Mouse (Mus musculus) midbrain, embryonic 14.5 days (tissue): ENCODE data around the gene Armc2. TPM values are rescaled to one million over a fixed set of nuclear protein-coding genes. Genes with fewer than 3 reads are reported as not detected.

Experiments
- ATAC-seq: fragments of 200-750 bp; cut with Nextera tagmentation; 2 replicates; pipeline ENCODE4 v1.8.0; 2017; ENCODE audit warnings: moderate number of reproducible peaks, moderate library complexity; ENCODE audit not compliant: low FRiP score, low TSS enrichment
- DNase-seq: peaks from one replicate; pipeline ENCODE4 v3.0.0-alpha.2; 2015
- H3K27ac ChIP-seq: fragments of 300-500 bp; sonication (generic); replicated peaks from 2 replicates; pipeline ENCODE4 v1.5.1; 2014; ENCODE audit warnings: mild to moderate bottlenecking, low read depth, low read length, moderate library complexity
- H3K27me3 ChIP-seq: fragments of 300-500 bp; sonication (generic); 2 replicates; pipeline ENCODE4 v1.6.1; 2014; ENCODE audit warnings: low read length, control low read depth, mixed read lengths; ENCODE audit not compliant: control insufficient read depth, insufficient read depth
- H3K36me3 ChIP-seq: fragments of 300-500 bp; sonication (generic); 2 replicates; pipeline ENCODE4 v1.6.1; 2014; ENCODE audit warnings: low read length, control low read depth; ENCODE audit not compliant: control insufficient read depth, insufficient read depth
- H3K4me1 ChIP-seq: fragments of 300-500 bp; sonication (generic); 2 replicates; pipeline ENCODE4 v1.6.1; 2014; ENCODE audit warnings: mild to moderate bottlenecking, antibody characterized with exemption, low read length, control low read depth; ENCODE audit not compliant: control insufficient read depth, insufficient read depth
- H3K4me2 ChIP-seq: fragments of 300-500 bp; sonication (generic); 2 replicates; pipeline ENCODE4 v1.6.1; 2014; ENCODE audit warnings: mild to moderate bottlenecking, low read length, moderate library complexity
- H3K4me3 ChIP-seq: fragments of 300-500 bp; sonication (generic); replicated peaks from 2 replicates; pipeline ENCODE4 v1.5.1; 2014; ENCODE audit warnings: low read depth, low read length
- H3K9ac ChIP-seq: fragments of 300-500 bp; sonication (generic); replicated peaks from 2 replicates; pipeline ENCODE4 v1.6.1; 2014; ENCODE audit warnings: mild to moderate bottlenecking, low read length, moderate library complexity
- H3K9me3 ChIP-seq: fragments of 300-500 bp; sonication (generic); 2 replicates; pipeline ENCODE4 v1.6.1; 2016; ENCODE audit warnings: low read length, control low read depth, mixed read lengths; ENCODE audit not compliant: control insufficient read depth
- WGBS: fragments of 180-500 bp; shearing (Covaris S2); extraction: QIAGEN DNeasy Blood & Tissue Kit; methylation state at CpG from one replicate; pipeline ENCODE4 v1.1.7; 2014; 5-methylcytosine and 5-hydroxymethylcytosine counted together
- polyA plus RNA-seq: library from polyadenylated mRNA; unstranded; fragments of >200 nt; fragmentation: Nextera tagmentation; extraction: Ambion mirVana; gene quantifications from 2 replicates; pipeline ENCODE4 v1.2.1, GENCODE M21; 2014

Armc2 gene
- polyA plus RNA-seq, 1 experiment from 2014 or later, result 11.2 TPM

DNA sequence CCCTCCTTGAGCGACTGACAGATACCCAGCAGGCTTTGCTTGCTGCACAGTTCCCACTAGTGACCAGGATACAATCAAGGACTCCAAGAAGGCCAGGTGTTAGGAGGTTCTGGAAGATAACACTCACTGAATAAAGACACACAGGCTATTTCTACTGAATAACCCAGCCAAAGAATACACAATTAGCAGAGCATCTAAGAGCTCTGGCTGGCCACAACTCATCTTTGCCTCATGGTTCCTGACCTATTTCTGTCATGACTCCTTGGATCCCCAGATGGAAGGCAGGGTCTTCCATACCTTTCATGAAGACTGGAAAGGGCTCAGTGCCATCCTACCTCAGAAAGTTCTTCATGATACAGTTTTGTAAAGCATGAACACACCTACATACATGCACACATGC lies 14.2 kb downstream of the Armc2 start:
- no peak overlapping the region for H3K27ac ChIP-seq
- H3K36me3 ChIP-seq, result peaks cover 2% of the 10 kb centered on the region; the same call in 1 of the 2 replicates
- no peaks in the 10 kb centered on the region for H3K9me3 ChIP-seq
- DNase-seq, result no peak
- H3K4me2 ChIP-seq, result no peak overlapping the region
- no peaks in the 10 kb centered on the region for H3K4me1 ChIP-seq
- no peak overlapping the region for H3K4me3 ChIP-seq
- WGBS, result 87% methylated on average over 1 of the region's 1 CpGs
- no peak for ATAC-seq
- no peak overlapping the region for H3K9ac ChIP-seq
- H3K27me3 ChIP-seq, result no peaks in the 10 kb centered on the region

DNA sequence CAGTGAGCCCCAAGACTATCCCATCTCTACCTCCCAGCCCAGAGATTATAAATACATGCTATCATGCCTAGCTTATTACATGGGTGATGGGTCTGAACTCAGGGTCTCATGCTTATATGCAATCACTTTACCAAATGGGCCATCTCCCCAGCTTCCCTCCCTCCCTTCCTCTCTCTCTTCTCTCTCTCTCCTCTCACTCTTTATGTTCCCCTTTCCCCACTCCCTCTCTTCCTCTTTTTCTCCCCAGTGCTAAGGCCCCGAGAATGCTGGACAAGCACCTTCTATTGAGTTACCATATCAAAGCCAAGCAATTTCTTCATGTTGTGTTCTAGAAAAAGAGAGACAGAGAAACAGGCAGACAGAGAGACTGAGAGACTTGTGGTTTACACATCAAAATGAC lies 14.7 kb downstream of the Armc2 start:
- no peaks in the 10 kb centered on the region for H3K9me3 ChIP-seq
- no peak for DNase-seq
- no peaks in the 10 kb centered on the region for H3K4me1 ChIP-seq
- no peaks in the 10 kb centered on the region for H3K27me3 ChIP-seq
- H3K4me2 ChIP-seq, result no peak overlapping the region
- no peak overlapping the region for H3K27ac ChIP-seq
- H3K36me3 ChIP-seq, result peaks cover 2% of the 10 kb centered on the region; the same call in 1 of the 2 replicates
- 70% methylated on average over 1 of the region's 1 CpGs for WGBS
- no peak overlapping the region for H3K4me3 ChIP-seq
- H3K9ac ChIP-seq, result no peak overlapping the region
- ATAC-seq, result no peak

DNA sequence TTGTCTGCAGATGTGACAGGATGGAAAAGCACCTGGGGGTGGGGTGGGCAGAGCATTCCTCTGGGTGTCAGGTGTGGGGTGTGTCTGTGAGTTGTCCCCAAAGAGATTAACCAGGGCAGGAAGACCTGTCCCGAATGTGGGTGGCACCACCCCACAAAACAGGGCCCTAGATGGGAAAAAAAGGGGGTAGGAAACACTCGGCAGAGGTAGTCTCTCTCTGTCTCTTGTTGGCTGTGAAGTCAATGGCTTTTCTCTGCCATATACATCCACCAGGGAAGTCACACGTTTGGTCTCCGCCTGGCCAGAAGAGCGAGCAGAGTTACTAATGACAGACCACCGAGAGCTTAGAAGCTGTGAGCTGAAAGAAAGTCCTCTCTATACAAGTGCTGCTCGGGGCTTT lies 15.8 kb downstream of the Armc2 start:
- WGBS, result 82% methylated on average over 7 of the region's 7 CpGs
- no peaks in the 10 kb centered on the region for H3K4me1 ChIP-seq
- H3K27ac ChIP-seq, result no peak overlapping the region
- DNase-seq, result no peak
- no peak overlapping the region for H3K9ac ChIP-seq
- H3K27me3 ChIP-seq, result no peaks in the 10 kb centered on the region
- no peak overlapping the region for H3K4me2 ChIP-seq
- no peak for ATAC-seq
- H3K4me3 ChIP-seq, result no peak overlapping the region
- peaks cover 2% of the 10 kb centered on the region; the same call in 1 of the 2 replicates for H3K36me3 ChIP-seq
- H3K9me3 ChIP-seq, result no peaks in the 10 kb centered on the region

DNA sequence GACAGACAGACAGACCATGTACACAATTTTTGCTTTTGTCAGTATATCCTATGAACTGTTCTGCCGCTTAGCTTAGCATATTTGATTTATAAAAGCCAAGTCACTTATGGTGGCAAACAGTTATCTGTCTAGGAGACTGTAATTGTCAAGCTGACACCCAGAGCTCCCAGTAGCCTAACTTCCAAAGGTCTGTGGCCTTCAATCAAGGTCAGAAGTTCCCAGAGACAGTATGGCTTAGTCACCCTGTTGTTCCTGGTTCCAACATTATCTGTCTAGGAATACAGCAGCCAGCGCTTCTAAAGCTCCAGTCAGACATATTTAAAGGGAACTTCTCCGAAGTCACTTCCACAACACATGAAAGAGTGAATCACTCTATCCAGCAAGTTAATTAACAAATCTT lies 17.0 kb downstream of the Armc2 start:
- no peaks in the 10 kb centered on the region for H3K27me3 ChIP-seq
- no peak for DNase-seq
- H3K9ac ChIP-seq, result no peak overlapping the region
- H3K36me3 ChIP-seq, result peaks cover 2% of the 10 kb centered on the region; the same call in 1 of the 2 replicates
- ATAC-seq, result no peak
- H3K4me1 ChIP-seq, result no peaks in the 10 kb centered on the region
- H3K9me3 ChIP-seq, result no peaks in the 10 kb centered on the region
- no peak overlapping the region for H3K27ac ChIP-seq
- H3K4me3 ChIP-seq, result no peak overlapping the region
- 88% methylated on average over 3 of the region's 3 CpGs for WGBS
- no peak overlapping the region for H3K4me2 ChIP-seq

DNA sequence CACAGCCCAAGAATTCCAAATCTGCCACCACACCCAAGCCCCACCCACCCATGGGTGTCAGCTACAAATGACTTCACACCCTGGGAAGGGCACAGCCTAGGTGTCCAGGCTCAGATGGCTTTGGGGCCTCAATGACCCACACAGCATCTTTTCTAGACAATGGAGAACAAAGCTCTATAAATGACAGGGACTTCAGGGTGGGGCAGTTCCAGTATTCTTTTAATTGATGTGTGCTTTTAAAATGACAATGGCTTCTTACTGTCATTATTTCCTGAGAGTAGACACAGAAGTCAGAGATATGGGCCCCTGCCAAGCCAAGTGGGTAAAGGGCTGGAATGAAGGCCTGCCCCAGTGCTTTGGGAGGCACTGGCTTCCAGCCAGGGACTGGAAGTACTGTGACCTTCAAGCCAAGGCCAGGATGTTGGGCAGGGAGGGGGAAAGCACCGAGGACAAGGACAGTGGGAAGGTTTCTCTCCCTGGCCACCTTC lies 20.5 kb downstream of the Armc2 start:
- H3K27ac ChIP-seq, result no peak overlapping the region
- no peaks in the 10 kb centered on the region for H3K27me3 ChIP-seq
- WGBS, result 96% methylated on average over 1 of the region's 1 CpGs
- peaks cover 2% of the 10 kb centered on the region; the same call in 1 of the 2 replicates for H3K36me3 ChIP-seq
- no peak overlapping the region for H3K9ac ChIP-seq
- H3K4me2 ChIP-seq, result no peak overlapping the region
- no peak overlapping the region for H3K4me3 ChIP-seq
- DNase-seq (no peak), ATAC-seq (no peak)
- no peaks in the 10 kb centered on the region for H3K9me3 ChIP-seq
- H3K4me1 ChIP-seq, result no peaks in the 10 kb centered on the region

DNA sequence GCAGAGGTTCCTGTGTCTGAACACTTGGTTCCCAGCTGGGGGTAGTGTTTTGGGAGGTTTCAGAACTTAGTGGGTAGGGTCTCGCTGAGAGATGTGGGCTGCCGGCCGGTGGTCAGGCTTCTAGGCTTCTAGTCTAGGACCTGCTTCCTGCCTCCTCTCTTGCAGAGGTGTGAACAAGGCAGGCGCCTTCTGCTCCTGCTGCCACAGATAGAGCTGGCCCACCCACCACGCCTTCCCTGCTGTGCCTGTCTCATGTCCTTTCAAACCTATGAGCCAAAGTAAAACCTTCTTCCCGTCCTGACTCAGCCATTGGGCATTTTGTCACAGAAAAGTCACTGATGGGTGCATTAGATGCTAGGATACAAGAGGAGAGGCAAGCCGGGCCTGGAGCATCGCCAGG lies 22.1 kb downstream of the Armc2 start:
- Histone ChIP-seq H3K27ac (no peak overlapping the region), H3K4me3 (no peak overlapping the region), H3K9me3 (no peaks in the 10 kb centered on the region), H3K27me3 (no peaks in the 10 kb centered on the region), H3K36me3 (peaks cover 2% of the 10 kb centered on the region; the same call in 1 of the 2 replicates), H3K4me1 (no peaks in the 10 kb centered on the region), H3K9ac (no peak overlapping the region), H3K4me2 (no peak overlapping the region)
- 73% methylated on average over 8 of the region's 8 CpGs for WGBS
- no peak for ATAC-seq
- no peak for DNase-seq

DNA sequence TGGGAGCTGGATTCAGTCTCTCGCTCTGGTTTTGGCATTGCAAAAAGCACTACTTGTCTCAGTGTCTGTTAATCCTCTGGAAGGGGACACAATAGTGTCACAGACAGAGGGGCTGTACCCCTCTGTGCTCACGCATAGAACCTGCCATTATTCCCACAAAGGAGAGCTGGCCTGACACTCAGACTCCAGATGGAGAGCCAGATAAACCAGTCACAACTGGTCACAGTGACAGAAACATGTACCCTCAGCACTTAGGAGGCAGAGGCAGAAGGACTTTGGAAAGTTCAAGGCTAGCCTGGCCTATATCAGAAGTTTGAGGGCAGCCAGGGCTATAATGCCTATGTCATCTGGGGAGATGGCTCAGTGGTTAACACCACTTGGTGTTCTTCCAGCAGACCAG lies 23.2 kb downstream of the Armc2 start:
- Histone ChIP-seq H3K27ac (no peak overlapping the region), H3K9ac (no peak overlapping the region), H3K27me3 (no peaks in the 10 kb centered on the region), H3K4me2 (no peak overlapping the region), H3K4me1 (no peaks in the 10 kb centered on the region), H3K4me3 (no peak overlapping the region), H3K36me3 (peaks cover 2% of the 10 kb centered on the region; the same call in 1 of the 2 replicates), H3K9me3 (no peaks in the 10 kb centered on the region)
- ATAC-seq (no peak), DNase-seq (no peak)
- 33% methylated on average over 2 of the region's 2 CpGs for WGBS

DNA sequence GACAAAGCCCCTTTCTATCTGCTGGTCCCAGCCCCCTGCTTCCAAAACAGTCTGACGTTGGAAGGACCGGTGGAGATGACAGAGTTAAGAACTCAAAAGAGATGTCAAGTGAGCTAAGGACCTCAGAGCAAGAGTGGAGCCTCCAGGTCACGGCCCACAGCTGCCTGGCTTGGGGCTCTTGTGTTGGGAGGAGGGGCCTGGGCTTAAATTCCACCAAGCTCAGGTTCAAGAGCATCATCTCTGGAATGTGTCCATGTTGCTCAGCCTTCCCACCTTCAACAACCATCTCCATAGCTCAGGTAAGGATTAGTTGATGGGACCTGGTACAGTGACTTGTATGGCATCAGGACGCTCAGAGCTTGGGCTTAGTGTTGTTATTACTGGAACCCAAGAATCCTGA lies 23.7 kb downstream of the Armc2 start:
- no peaks in the 10 kb centered on the region for H3K9me3 ChIP-seq
- 34% methylated on average over 4 of the region's 4 CpGs for WGBS
- no peaks in the 10 kb centered on the region for H3K27me3 ChIP-seq
- H3K4me1 ChIP-seq, result no peaks in the 10 kb centered on the region
- H3K4me3 ChIP-seq, result no peak overlapping the region
- H3K36me3 ChIP-seq, result peaks cover 2% of the 10 kb centered on the region; the same call in 1 of the 2 replicates
- no peak overlapping the region for H3K4me2 ChIP-seq
- no peak overlapping the region for H3K9ac ChIP-seq
- ATAC-seq (no peak), DNase-seq (no peak)
- H3K27ac ChIP-seq, result no peak overlapping the region

DNA sequence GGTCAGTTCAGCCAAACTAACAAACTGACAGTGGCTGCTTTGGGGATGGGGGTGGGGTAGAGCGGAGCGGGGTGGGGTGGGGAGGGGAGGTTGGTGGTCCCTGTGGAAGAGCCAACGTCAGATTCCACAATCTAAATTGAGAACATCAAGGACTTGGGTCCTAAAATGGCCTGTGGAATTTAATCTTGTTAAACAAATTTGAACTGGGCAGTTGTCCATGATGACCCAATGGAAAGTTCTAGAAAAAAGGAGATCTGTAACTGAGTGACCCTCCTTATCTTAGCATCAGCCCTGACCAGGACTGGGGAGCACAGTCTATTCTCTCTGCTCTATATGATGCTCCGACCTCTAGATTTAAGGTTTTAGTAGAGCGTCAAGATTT lies 26.2 kb downstream of the Armc2 start:
- 82% methylated on average over 5 of the region's 5 CpGs for WGBS
- Histone ChIP-seq H3K4me1 (no peaks in the 10 kb centered on the region), H3K27me3 (no peaks in the 10 kb centered on the region), H3K4me2 (no peak overlapping the region), H3K9ac (no peak overlapping the region), H3K4me3 (no peak overlapping the region), H3K36me3 (no peaks in the 10 kb centered on the region), H3K9me3 (no peaks in the 10 kb centered on the region), H3K27ac (no peak overlapping the region)
- ATAC-seq, result no peak
- no peak for DNase-seq
